Mouse (Mus musculus) heart, embryonic 15.5 days (tissue): ENCODE results near the gene Rfwd3. TPM values are rescaled to one million over a fixed set of nuclear protein-coding genes. Genes with fewer than 3 reads are reported as not detected.
A peak's percentile ranks its signal among the peaks of the same experiment; 100 is the strongest.
"Not testable (repeated sequence)": the region's sequence is repeated elsewhere in the genome, so short reads cannot be mapped to it uniquely, and the experiment has no call there.

Experiments used
- ATAC-seq: fragments of 200-750 bp; cut with Nextera tagmentation; replicated peaks from 2 replicates; pipeline ENCODE4 v1.8.0; 2017; ENCODE audit warnings: low read depth, moderate TSS enrichment; ENCODE audit not compliant: insufficient number of reproducible peaks, insufficient read depth, low FRiP score
- H3K27ac ChIP-seq: fragments of 300-500 bp; sonication (generic); 2 replicates; pipeline ENCODE4 v1.5.1; 2015; ENCODE audit warnings: mild to moderate bottlenecking, inconsistent platforms
- H3K27me3 ChIP-seq: fragments of 300-500 bp; sonication (generic); 2 replicates; pipeline ENCODE4 v1.6.1; 2015; ENCODE audit warnings: inconsistent platforms
- H3K36me3 ChIP-seq: fragments of 300-500 bp; sonication (generic); 2 replicates; pipeline ENCODE4 v1.6.1; 2015; ENCODE audit warnings: mild to moderate bottlenecking, inconsistent platforms
- H3K4me1 ChIP-seq: fragments of 300-500 bp; sonication (generic); replicated peaks from 2 replicates; pipeline ENCODE4 v1.6.1; 2015; ENCODE audit warnings: inconsistent platforms
- H3K4me2 ChIP-seq: fragments of 300-500 bp; sonication (generic); 2 replicates; pipeline ENCODE4 v1.6.1; 2015; ENCODE audit warnings: inconsistent platforms, mild to moderate bottlenecking, moderate library complexity
- H3K4me3 ChIP-seq: fragments of 300-500 bp; sonication (generic); 2 replicates; pipeline ENCODE4 v1.5.1; 2015; ENCODE audit warnings: mild to moderate bottlenecking, inconsistent platforms
- H3K9ac ChIP-seq: fragments of 300-500 bp; sonication (generic); 2 replicates; pipeline ENCODE4 v1.6.1; 2015; ENCODE audit warnings: mild to moderate bottlenecking, inconsistent platforms
- H3K9me3 ChIP-seq: fragments of 300-500 bp; sonication (generic); replicated peaks from 2 replicates; pipeline ENCODE4 v1.6.1; 2016; ENCODE audit warnings: inconsistent platforms
- WGBS: fragments of 180-500 bp; shearing (Covaris S2); methylation state at CpG from one replicate; pipeline ENCODE4 v1.1.7; 2015; ENCODE audit warnings: mixed read lengths; 5-methylcytosine and 5-hydroxymethylcytosine counted together
- polyA plus RNA-seq: library from polyadenylated mRNA; unstranded; fragments of >200 nt; fragmentation: Nextera tagmentation; extraction: Ambion mirVana; gene quantifications from 2 replicates; pipeline ENCODE4 v1.2.1, GENCODE M21; 2015

Gene Rfwd3
- polyA plus RNA-seq, 1 experiment from 2014 or later, result 28.8 TPM

DNA sequence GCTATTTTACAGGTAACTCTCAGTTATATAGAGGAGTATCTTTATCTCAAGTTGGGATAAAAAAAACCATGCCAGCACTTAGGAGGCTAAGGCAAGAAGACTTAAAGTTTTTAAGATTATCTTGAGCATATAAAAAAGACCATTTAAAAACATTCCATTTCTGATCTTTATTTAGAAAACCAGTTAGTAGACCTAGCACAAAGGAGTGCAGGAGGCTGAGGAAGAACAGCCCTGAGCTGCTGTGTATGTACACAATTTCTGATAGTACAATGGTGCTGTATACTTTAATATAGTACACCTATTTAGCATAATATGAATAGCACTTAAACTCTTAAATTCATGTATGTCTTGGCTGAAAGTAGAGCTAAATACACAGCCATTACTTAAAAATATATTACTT lies 51.9 kb downstream of the Rfwd3 start:
- H3K36me3 ChIP-seq, result no peaks in the 10 kb centered on the region
- no peak for ATAC-seq
- no peak overlapping the region for H3K4me2 ChIP-seq
- no peaks in the 10 kb centered on the region for H3K27me3 ChIP-seq
- peaks cover 8% of the 10 kb centered on the region; the same call in 1 of the 2 replicates for H3K4me1 ChIP-seq
- no peak overlapping the region for H3K9ac ChIP-seq
- H3K27ac ChIP-seq, result no peak overlapping the region
- H3K9me3 ChIP-seq, result no peaks in the 10 kb centered on the region
- no peak overlapping the region for H3K4me3 ChIP-seq

DNA sequence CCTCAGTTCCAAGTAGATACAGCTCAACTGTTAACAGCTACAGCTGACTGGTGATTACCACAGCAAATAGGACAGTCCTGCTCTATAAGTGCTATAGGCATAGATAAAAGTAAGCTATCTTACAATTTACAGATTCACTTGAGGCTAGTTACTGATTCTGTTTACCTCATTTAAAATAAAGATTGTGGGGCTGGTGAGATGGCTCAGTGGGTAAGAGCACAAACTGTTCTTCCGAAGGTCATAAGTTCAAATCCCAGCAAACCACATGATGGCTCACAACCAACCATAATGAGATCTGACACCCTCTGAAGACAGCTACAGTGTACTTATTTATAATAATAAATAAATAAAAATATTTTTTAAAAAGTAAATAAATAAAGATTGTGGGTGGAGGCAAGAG lies 53.2 kb downstream of the Rfwd3 start:
- H3K9ac ChIP-seq, H3K4me3 ChIP-seq, H3K27me3 ChIP-seq, H3K4me1 ChIP-seq, ATAC-seq, H3K4me2 ChIP-seq, H3K36me3 ChIP-seq, H3K27ac ChIP-seq, H3K9me3 ChIP-seq: not testable (repeated sequence)
- 95% methylated on average over 1 of the region's 1 CpGs for WGBS

DNA sequence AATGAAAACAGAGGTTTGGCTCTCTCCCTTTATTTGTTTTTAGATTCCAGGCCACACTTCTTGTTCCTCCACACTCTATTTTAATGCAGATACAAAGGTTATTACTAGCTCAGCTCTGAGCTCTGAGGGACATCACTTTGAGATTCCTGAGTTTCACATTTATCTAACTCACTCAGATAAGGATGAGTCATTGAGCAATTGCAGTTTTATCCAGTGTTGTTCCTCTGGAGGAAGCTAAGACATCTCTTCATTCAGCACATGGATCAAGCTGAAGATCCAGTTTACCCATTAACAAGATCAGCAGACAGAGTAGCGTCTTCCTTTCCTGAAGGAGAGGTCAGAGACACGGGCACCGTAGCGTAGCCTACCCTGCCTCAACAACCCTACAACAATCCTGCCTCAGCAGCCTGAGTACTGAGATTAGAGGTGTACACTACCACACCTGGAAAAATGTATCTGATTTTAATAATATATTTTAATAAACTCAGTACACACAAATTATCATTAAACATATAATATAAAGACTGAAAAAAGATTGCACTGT lies 53.7 kb downstream of the Rfwd3 start:
- Histone ChIP-seq H3K4me3 (no peak overlapping the region), H3K36me3 (no peaks in the 10 kb centered on the region), H3K27me3 (no peaks in the 10 kb centered on the region), H3K9me3 (no peaks in the 10 kb centered on the region), H3K27ac (0 out of 2 replicates have a peak overlapping the region, but pooled peaks have one; percentile 12), H3K9ac (no peak overlapping the region), H3K4me2 (no peak overlapping the region), H3K4me1 (peaks cover 8% of the 10 kb centered on the region; the same call in 1 of the 2 replicates)
- ATAC-seq, result no peak
- WGBS, result 64% methylated on average over 4 of the region's 4 CpGs

DNA sequence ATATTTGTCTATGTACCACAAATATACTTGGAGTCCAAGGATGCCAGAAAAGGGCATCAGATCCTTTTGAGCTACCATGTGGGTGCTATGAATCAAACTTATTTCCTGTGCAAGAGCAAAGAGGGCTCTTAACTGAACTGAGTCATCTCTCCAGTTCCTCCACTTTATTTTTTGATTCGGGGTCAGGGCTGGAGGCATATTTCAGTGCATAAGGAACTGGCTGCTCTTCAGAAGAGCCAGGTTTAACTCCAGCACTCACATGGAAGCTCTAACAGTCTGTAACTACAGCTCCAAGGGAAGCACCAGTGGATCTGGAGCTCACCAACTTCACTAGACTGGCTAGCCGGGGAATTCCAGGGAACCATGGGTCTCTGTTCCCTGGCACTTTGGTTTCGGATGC lies 62.7 kb downstream of the Rfwd3 start:
- no peak overlapping the region for H3K4me3 ChIP-seq
- H3K27ac ChIP-seq, result no peak overlapping the region
- H3K27me3 ChIP-seq, result no peaks in the 10 kb centered on the region
- no peak overlapping the region for H3K9ac ChIP-seq
- H3K4me2 ChIP-seq, result no peak overlapping the region
- 71% methylated on average over 3 of the region's 3 CpGs for WGBS
- ATAC-seq, result no peak
- H3K36me3 ChIP-seq, result no peaks in the 10 kb centered on the region
- H3K4me1 ChIP-seq, result peaks cover 7% of the 10 kb centered on the region; the same call in 1 of the 2 replicates
- H3K9me3 ChIP-seq, result no peaks in the 10 kb centered on the region

DNA sequence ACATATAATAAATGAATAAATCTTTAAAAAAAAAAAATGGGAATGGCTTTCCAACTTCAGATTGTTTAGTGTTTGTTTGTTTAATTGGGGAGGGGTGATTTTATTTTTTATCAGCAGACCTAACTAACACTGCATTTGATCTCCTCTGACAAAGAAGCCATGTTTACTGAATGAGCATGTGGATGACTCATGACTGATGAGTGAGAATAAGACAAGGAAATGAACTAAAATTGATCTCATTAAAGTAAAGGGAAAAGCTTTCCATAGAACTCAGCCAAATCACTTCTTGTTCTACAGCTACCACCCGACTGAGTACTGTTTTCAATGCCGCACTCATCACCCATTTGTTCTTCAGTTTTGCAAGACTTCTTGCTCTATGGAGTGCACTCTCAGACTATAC lies 66.3 kb downstream of the Rfwd3 start:
- ATAC-seq, result no peak
- H3K4me3 ChIP-seq, result no peak overlapping the region
- WGBS, result 87% methylated on average over 2 of the region's 2 CpGs
- peaks cover 9% of the 10 kb centered on the region; the same call in 1 of the 2 replicates for H3K4me1 ChIP-seq
- no peaks in the 10 kb centered on the region for H3K9me3 ChIP-seq
- no peak overlapping the region for H3K4me2 ChIP-seq
- H3K9ac ChIP-seq, result no peak overlapping the region
- H3K36me3 ChIP-seq, result no peaks in the 10 kb centered on the region
- H3K27ac ChIP-seq, result no peak overlapping the region
- H3K27me3 ChIP-seq, result no peaks in the 10 kb centered on the region

DNA sequence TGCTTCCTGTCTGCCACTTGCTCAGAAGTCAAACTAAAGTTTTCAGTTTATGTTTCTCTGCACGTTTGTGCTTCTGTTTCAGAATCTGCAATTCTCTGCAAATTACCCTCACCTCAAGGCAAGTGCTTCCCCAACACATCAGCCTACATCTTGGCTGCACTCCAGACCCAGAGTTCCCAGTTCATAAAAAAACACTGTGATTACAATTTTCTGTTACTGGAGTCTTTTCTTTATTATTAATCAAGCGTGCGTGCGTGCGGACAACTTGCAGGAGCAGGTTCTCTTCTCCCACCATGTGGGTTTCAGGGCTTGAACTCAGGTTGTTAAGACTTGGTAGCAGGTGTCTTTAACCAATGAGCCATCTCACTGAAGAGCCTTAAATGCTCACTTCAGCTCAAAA lies 75.9 kb downstream of the Rfwd3 start:
- Histone ChIP-seq H3K36me3 (no peaks in the 10 kb centered on the region), H3K4me1 (0 out of 2 replicates have a peak, but pooled peaks cover 1% of the 10 kb centered on the region), H3K4me3 (no peak overlapping the region), H3K9me3 (no peaks in the 10 kb centered on the region), H3K9ac (no peak overlapping the region), H3K27ac (no peak overlapping the region), H3K27me3 (no peaks in the 10 kb centered on the region), H3K4me2 (no peak overlapping the region)
- no peak for ATAC-seq
- 55% methylated on average over 5 of the region's 5 CpGs for WGBS

Other genes starting within 250 kb of the Rfwd3 start
- 4.1 and 11.9 TPM in 2 replicates for gene Exosc6, start 243.9 kb downstream of the Rfwd3 start, polyA plus RNA-seq
- not detected in 2 replicates for gene Clec18a, start 207.8 kb downstream of the Rfwd3 start, polyA plus RNA-seq
- 10.2 and 11.9 TPM in 2 replicates for gene Pdpr, start 205.6 kb downstream of the Rfwd3 start, polyA plus RNA-seq
- gene Glg1, start 41.0 kb downstream of the Rfwd3 start, polyA plus RNA-seq, result 50.8 and 64.1 TPM in 2 replicates
- 3.6 and 3.8 TPM in 2 replicates for gene Mlkl, start 38.0 kb upstream of the Rfwd3 start, polyA plus RNA-seq
- 0.08 TPM in 1 of 2 replicates, not detected in the other for gene Fa2h, start 93.6 kb upstream of the Rfwd3 start, polyA plus RNA-seq
- 3.4 and 4.4 TPM in 2 replicates for gene Wdr59, start 221.9 kb upstream of the Rfwd3 start, polyA plus RNA-seq
- gene Znrf1, start 235.9 kb upstream of the Rfwd3 start, polyA plus RNA-seq, result 21.9 and 31.0 TPM in 2 replicates